Mouse (Mus musculus): Measurements from ENCODE around the gene Nme8.

DNA sequence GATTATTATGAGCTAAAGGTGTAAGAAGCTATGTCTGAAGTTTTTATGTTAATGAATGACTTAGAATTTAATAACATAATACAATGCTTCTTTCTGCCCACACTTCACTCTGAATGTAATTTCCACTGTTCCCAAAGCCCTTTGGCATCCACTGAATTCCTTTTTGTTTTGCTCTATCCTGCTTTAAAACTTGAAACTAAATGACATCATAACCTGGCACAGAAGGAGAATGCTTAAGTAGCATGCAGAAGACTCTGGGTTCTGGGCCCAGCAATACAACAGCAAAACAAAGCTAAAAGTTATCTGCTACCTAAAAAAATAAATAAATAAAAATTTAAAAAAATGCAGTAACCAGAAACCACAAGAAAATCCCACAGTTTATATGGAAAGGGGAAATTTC is 23.0 kb downstream of the Nme8 start:
- TF ChIP-seq CTCF (conservative IDR thresholded peaks at IDR 0.05; ENCODE audit: insufficient read depth, insufficient read length, low read depth, low read length) (no peak), POLR2A (IDR thresholded peaks at IDR 0.05; ENCODE audit: low read depth, low read length) (no peak)

Data from kidney, adult 2 months (tissue).